Mouse (Mus musculus): Measurements from ENCODE around the gene Dgki.

DNA sequence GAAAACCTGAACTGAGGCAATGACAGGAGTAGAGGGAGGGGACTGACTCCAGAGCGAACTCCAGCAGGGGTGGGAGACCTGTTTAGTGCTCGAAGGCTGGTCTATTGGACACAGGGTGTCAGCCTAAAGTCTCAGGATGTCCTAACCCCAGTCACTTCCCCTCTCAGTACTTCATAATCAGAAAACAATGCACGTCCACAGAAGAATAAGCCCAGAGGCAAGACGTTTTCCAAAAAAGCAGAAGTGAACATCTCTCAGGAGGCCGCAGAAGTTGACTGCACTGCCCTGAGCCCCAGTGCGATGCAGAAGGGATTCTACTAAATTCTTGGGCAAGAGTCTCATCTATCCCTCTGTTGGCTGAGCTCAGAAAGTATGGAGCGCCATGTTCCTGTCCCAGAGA lies 37.5 kb downstream of the Dgki start:
- no peak for TF ChIP-seq CTCF (IDR thresholded peaks at IDR 0.05; ENCODE audit: low read depth)
- TF ChIP-seq EP300 (IDR thresholded peaks at IDR 0.05; ENCODE audit: low read depth), result no peak

Data from liver, embryonic 14.5 days (tissue).